Mouse (Mus musculus): ENCODE measurements around the gene Flt3l. TPM values are rescaled to one million over a fixed set of nuclear protein-coding genes. Genes with fewer than 3 reads are reported as not detected.
"Not testable (repeated sequence)": the region's sequence is repeated elsewhere in the genome, so short reads cannot be mapped to it uniquely, and the experiment has no call there.

Gene Flt3l
- polyA plus RNA-seq, 2 experiments: 3.3 to 12.4 TPM

GRCm38 (mm10) chr7:45127700-45128224 is 8.5 kb downstream of the Flt3l start:
- ATAC-seq (ENCODE audit: low FRiP score, low read depth) (no peak), DNase-seq (ENCODE audit: low spot score) (no peak)
- no peaks in the 10 kb centered on the region for H3K27me3 ChIP-seq (ENCODE audit: control insufficient read depth, insufficient read depth, low read length)
- peaks cover 31% of the 10 kb centered on the region for H3K4me1 ChIP-seq (ENCODE audit: control insufficient read depth, insufficient read depth, low read length)
- 1% methylated on average over 6 of the region's 6 CpGs for WGBS
- no peaks in the 10 kb centered on the region for H3K9me3 ChIP-seq (ENCODE audit: control insufficient read depth, low read length)
- H3K4me3 ChIP-seq (replicated peaks; ENCODE audit: low read length): peak overlapping the region; percentile 96
- peak overlapping the region; percentile 99 for H3K9ac ChIP-seq (ENCODE audit: low read depth, low read length, severe bottlenecking)
- H3K4me2 ChIP-seq (replicated peaks; ENCODE audit: low read depth, low read length, severe bottlenecking): peak overlapping the region; percentile 90
- H3K36me3 ChIP-seq (ENCODE audit: control insufficient read depth, insufficient read depth, low read length): peaks cover 36% of the 10 kb centered on the region
- peak overlapping the region; percentile 91 for H3K27ac ChIP-seq (replicated peaks; ENCODE audit: low read depth, low read length)
- no peak for TF ChIP-seq POLR2A (IDR thresholded peaks at IDR 0.05; ENCODE audit: borderline replicate concordance, extremely low read depth, insufficient read depth, insufficient read length)

GRCm38 (mm10) chr7:45126844-45127699 is 9.2 kb downstream of the Flt3l start:
- peak overlapping the region; percentile 90 for H3K4me2 ChIP-seq (replicated peaks; ENCODE audit: low read depth, low read length, severe bottlenecking)
- no peaks in the 10 kb centered on the region for H3K27me3 ChIP-seq (ENCODE audit: control insufficient read depth, insufficient read depth, low read length)
- H3K27ac ChIP-seq (replicated peaks; ENCODE audit: low read depth, low read length): peak overlapping the region; percentile 91
- H3K9me3 ChIP-seq (ENCODE audit: control insufficient read depth, low read length): no peaks in the 10 kb centered on the region
- no peak for TF ChIP-seq POLR2A (IDR thresholded peaks at IDR 0.05; ENCODE audit: borderline replicate concordance, extremely low read depth, insufficient read depth, insufficient read length)
- H3K9ac ChIP-seq (ENCODE audit: low read depth, low read length, severe bottlenecking): peak overlapping the region; percentile 99
- ATAC-seq (ENCODE audit: low FRiP score, low read depth) (no peak), DNase-seq (ENCODE audit: low spot score) (no peak)
- peaks cover 43% of the 10 kb centered on the region for H3K36me3 ChIP-seq (ENCODE audit: control insufficient read depth, insufficient read depth, low read length)
- H3K4me3 ChIP-seq (replicated peaks; ENCODE audit: low read length): peak overlapping the region; percentile 96
- peaks cover 32% of the 10 kb centered on the region for H3K4me1 ChIP-seq (ENCODE audit: control insufficient read depth, insufficient read depth, low read length)
- WGBS: 48% methylated on average over 21 of the region's 21 CpGs

GRCm38 (mm10) chr7:45126147-45126843 is 9.9 kb downstream of the Flt3l start:
- WGBS: 76% methylated on average over 17 of the region's 17 CpGs
- peaks cover 36% of the 10 kb centered on the region for H3K4me1 ChIP-seq (ENCODE audit: control insufficient read depth, insufficient read depth, low read length)
- peak overlapping the region; percentile 90 for H3K4me2 ChIP-seq (replicated peaks; ENCODE audit: low read depth, low read length, severe bottlenecking)
- H3K9ac ChIP-seq (ENCODE audit: low read depth, low read length, severe bottlenecking): peak overlapping the region; percentile 99
- peak overlapping the region; percentile 96 for H3K4me3 ChIP-seq (replicated peaks; ENCODE audit: low read length)
- TF ChIP-seq POLR2A (IDR thresholded peaks at IDR 0.05; ENCODE audit: borderline replicate concordance, extremely low read depth, insufficient read depth, insufficient read length): no peak
- ATAC-seq (ENCODE audit: low FRiP score, low read depth): no peak
- no peak for DNase-seq (ENCODE audit: low spot score)
- peaks cover 50% of the 10 kb centered on the region for H3K36me3 ChIP-seq (ENCODE audit: control insufficient read depth, insufficient read depth, low read length)
- peak overlapping the region; percentile 91 for H3K27ac ChIP-seq (replicated peaks; ENCODE audit: low read depth, low read length)
- no peaks in the 10 kb centered on the region for H3K27me3 ChIP-seq (ENCODE audit: control insufficient read depth, insufficient read depth, low read length)
- no peaks in the 10 kb centered on the region for H3K9me3 ChIP-seq (ENCODE audit: control insufficient read depth, low read length)

GRCm38 (mm10) chr7:45125649-45126048 is 10.6 kb downstream of the Flt3l start:
- Histone ChIP-seq H3K4me1 (ENCODE audit: control insufficient read depth, insufficient read depth, low read length) (peaks cover 36% of the 10 kb centered on the region), H3K4me3 (replicated peaks; ENCODE audit: low read length) (0 out of 2 replicates have a peak overlapping the region, but pooled peaks have one; percentile 97), H3K36me3 (ENCODE audit: control insufficient read depth, insufficient read depth, low read length) (peaks cover 57% of the 10 kb centered on the region)
- not testable (repeated sequence) for H3K27me3 ChIP-seq (ENCODE audit: control insufficient read depth, insufficient read depth, low read length); H3K9me3 ChIP-seq (ENCODE audit: control insufficient read depth, low read length); H3K9ac ChIP-seq (ENCODE audit: low read depth, low read length, severe bottlenecking); ATAC-seq (ENCODE audit: low FRiP score, low read depth); H3K27ac ChIP-seq (replicated peaks; ENCODE audit: low read depth, low read length); DNase-seq (ENCODE audit: low spot score); H3K4me2 ChIP-seq (replicated peaks; ENCODE audit: low read depth, low read length, severe bottlenecking)
- 65% methylated on average over 5 of the region's 5 CpGs for WGBS

- Histone ChIP-seq H3K27me3 (ENCODE audit: control insufficient read depth, insufficient read depth, low read length) (no peaks in the 10 kb centered on the region), H3K4me3 (replicated peaks; ENCODE audit: low read length) (peak overlapping the region; percentile 97), H3K9me3 (ENCODE audit: control insufficient read depth, low read length) (no peaks in the 10 kb centered on the region), H3K4me1 (ENCODE audit: control insufficient read depth, insufficient read depth, low read length) (peaks cover 36% of the 10 kb centered on the region), H3K27ac (replicated peaks; ENCODE audit: low read depth, low read length) (peak overlapping the region; percentile 65; the same call in 1 of the 2 replicates), H3K9ac (ENCODE audit: low read depth, low read length, severe bottlenecking) (no peak overlapping the region), H3K36me3 (ENCODE audit: control insufficient read depth, insufficient read depth, low read length) (peaks cover 62% of the 10 kb centered on the region), H3K4me2 (replicated peaks; ENCODE audit: low read depth, low read length, severe bottlenecking) (peak overlapping the region; percentile 54; the same call in 1 of the 2 replicates)
- no peak for TF ChIP-seq POLR2A (IDR thresholded peaks at IDR 0.05; ENCODE audit: borderline replicate concordance, extremely low read depth, insufficient read depth, insufficient read length)
- DNase-seq (ENCODE audit: low spot score): peak; percentile 66
- no peak for ATAC-seq (ENCODE audit: low FRiP score, low read depth)
- 8% methylated on average over 7 of the region's 7 CpGs for WGBS
Observed at GRCm38 (mm10) chr7:45125144-45125600, 11.1 kb downstream of the Flt3l start.
